Mouse (Mus musculus): Measurements from ENCODE around the gene Saal1. TPM values are rescaled to one million over a fixed set of nuclear protein-coding genes. Genes with fewer than 3 reads are reported as not detected.

Gene Saal1
- 5.0 TPM for polyA plus RNA-seq (2014; fragmentation: Illumina TruSeq; extraction: RNeasy Lipid Tissue Mini Kit (QIAGEN cat#74804); ENCODE audit: low read depth, low replicate concordance)

GRCm38 (mm10) chr7:46710390-46710844, at the start of gene Saal1:
Saal1 (minus strand) TSS chr7:46710680.

GRCm38 (mm10) chr7:46751490-46751889, 41.0 kb upstream of the Saal1 start, which contains the start of gene Saa2:
Saa2 (plus strand) TSS chr7:46751790.

DNA sequence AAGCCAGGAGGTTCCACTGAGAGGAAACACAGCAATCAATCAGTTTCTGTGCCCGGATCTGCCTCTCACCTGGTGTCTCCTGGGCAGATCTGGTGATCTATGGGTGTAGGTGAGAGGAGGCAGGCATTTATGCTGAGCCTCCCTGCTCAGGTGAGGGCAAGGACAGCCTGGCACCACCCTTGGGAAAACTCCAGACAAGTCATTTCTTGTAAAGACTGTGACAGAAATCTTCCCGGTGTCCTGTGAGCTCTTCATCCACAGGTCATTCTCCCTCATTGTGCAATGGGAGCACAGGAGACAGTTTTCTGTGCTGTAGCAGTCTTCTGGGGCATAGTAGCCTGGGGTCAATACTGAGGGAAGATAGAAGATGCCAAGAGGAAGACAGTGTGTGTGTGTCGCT, 32.4 kb upstream of the Saal1 start, which contains the start of gene Saa1:
Gene Saa1, minus strand, starts transcription at position 101 of the 400 bp plus-strand sequence.

DNA sequence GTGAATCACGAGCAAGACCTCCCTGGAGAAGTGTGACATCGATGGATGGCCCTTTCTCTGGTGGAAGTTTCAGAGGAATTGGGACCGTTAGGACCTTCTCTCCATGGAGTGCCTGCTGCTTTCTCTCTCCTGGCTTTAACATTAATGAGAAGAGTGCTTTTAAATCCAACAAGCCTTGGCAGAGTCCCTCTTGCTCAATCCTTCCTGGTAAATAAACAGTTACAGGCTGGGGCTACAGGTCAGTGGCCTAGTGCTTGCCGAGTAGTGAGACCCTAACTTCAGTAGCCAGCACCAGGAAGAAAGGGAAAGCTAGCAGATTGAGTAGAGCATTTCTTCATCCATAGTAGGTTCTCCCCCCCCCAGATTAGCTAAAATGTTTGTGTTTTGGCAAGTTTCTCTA, 22.0 kb upstream of the Saal1 start, which contains the start of gene Saa4:
Gene Saa4, minus strand, starts transcription at position 146 of the 400 bp plus-strand sequence.

GRCm38 (mm10) chr7:46715600-46715999, 5.1 kb upstream of the Saal1 start, which contains the start of gene Saa3:
Saa3 (minus strand) TSS chr7:46715700.

DNA sequence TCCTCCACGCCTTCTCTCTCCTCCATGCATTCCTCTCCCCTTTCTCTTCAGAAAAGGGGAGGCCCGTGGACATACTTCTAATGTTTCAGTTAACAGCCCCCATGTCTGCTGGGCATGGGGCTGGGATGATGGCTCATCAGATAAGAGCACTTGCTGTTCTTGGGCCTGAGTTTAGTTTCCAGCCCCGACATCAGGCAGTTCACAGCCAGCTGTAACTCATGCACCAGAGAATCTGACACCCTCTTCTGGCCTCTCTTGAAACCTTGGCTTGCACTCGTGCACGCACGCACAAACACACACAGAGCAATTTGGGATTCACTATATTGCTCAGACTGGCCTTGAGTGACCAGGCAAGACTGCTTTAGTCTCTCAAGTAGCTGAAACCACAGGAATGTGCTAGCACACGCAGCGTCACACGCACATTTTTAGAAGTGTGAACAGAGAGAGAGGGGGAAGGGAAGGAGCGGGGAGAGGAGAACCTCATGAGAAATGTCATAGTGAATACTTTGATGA, 38.3 kb downstream of the Saal1 start, which contains the start of gene Tph1:
Gene Tph1, minus strand, starts transcription at position 378 of the 513 bp plus-strand sequence.

DNA sequence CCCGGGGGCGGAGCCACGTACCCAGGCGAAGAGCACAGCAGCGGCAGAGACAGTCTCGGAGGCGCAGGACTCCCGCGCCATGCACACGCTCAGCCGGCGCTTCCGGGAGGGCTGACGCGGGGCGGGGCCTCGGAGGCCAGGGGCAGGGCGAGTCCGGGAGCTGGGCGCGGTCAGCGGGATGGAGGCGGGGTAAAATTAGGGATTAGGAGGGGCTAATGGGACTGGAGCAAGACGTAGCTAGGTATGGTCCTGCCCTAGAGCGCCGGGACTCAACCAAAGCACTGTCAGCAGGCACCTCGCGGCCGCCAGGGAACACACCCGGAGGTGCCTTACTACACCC, 70.8 kb downstream of the Saal1 start, which contains the start of gene Sergef:
Gene Sergef, minus strand, starts transcription at position 116 of the 340 bp plus-strand sequence.

Other genes with a start within 250 kb of the Saal1 start
- gene Sergef, start 70.9 kb downstream of the Saal1 start, polyA plus RNA-seq (2014; fragmentation: Illumina TruSeq; extraction: RNeasy Lipid Tissue Mini Kit (QIAGEN cat#74804); ENCODE audit: low read depth, low replicate concordance) = 1.9 TPM
- gene Tph1, start 38.1 kb downstream of the Saal1 start, polyA plus RNA-seq (2014; fragmentation: Illumina TruSeq; extraction: RNeasy Lipid Tissue Mini Kit (QIAGEN cat#74804); ENCODE audit: low read depth, low replicate concordance) = 36.1 TPM
- gene Saa3, start 5.0 kb upstream of the Saal1 start, polyA plus RNA-seq (2014; fragmentation: Illumina TruSeq; extraction: RNeasy Lipid Tissue Mini Kit (QIAGEN cat#74804); ENCODE audit: low read depth, low replicate concordance) = 5.0 TPM
- gene Saa4, start 21.9 kb upstream of the Saal1 start, polyA plus RNA-seq (2014; fragmentation: Illumina TruSeq; extraction: RNeasy Lipid Tissue Mini Kit (QIAGEN cat#74804); ENCODE audit: low read depth, low replicate concordance) = not detected
- gene Saa1, start 32.3 kb upstream of the Saal1 start, polyA plus RNA-seq (2014; fragmentation: Illumina TruSeq; extraction: RNeasy Lipid Tissue Mini Kit (QIAGEN cat#74804); ENCODE audit: low read depth, low replicate concordance) = 841 TPM
- not detected for gene Saa2, start 41.1 kb upstream of the Saal1 start, polyA plus RNA-seq (2014; fragmentation: Illumina TruSeq; extraction: RNeasy Lipid Tissue Mini Kit (QIAGEN cat#74804); ENCODE audit: low read depth, low replicate concordance)
- gene Hps5, start 85.4 kb upstream of the Saal1 start, polyA plus RNA-seq (2014; fragmentation: Illumina TruSeq; extraction: RNeasy Lipid Tissue Mini Kit (QIAGEN cat#74804); ENCODE audit: low read depth, low replicate concordance) = 83.2 TPM
- 108 TPM for gene Gtf2h1, start 85.4 kb upstream of the Saal1 start, polyA plus RNA-seq (2014; fragmentation: Illumina TruSeq; extraction: RNeasy Lipid Tissue Mini Kit (QIAGEN cat#74804); ENCODE audit: low read depth, low replicate concordance)
- 321 TPM for gene Ldha, start 130.8 kb upstream of the Saal1 start, polyA plus RNA-seq (2014; fragmentation: Illumina TruSeq; extraction: RNeasy Lipid Tissue Mini Kit (QIAGEN cat#74804); ENCODE audit: low read depth, low replicate concordance)
- not detected for gene Ldhc, start 150.5 kb upstream of the Saal1 start, polyA plus RNA-seq (2014; fragmentation: Illumina TruSeq; extraction: RNeasy Lipid Tissue Mini Kit (QIAGEN cat#74804); ENCODE audit: low read depth, low replicate concordance)
- gene Tsg101, start 209.3 kb upstream of the Saal1 start, polyA plus RNA-seq (2014; fragmentation: Illumina TruSeq; extraction: RNeasy Lipid Tissue Mini Kit (QIAGEN cat#74804); ENCODE audit: low read depth, low replicate concordance) = 349 TPM
- 36.5 TPM for gene Uevld, start 247.8 kb upstream of the Saal1 start, polyA plus RNA-seq (2014; fragmentation: Illumina TruSeq; extraction: RNeasy Lipid Tissue Mini Kit (QIAGEN cat#74804); ENCODE audit: low read depth, low replicate concordance)

Data from sigmoid colon, adult 10 weeks (tissue).